Mouse (Mus musculus): ENCODE measurements around the gene Cilp.

GRCm38 (mm10) chr9:65252026-65252425, 13.0 kb upstream of the Cilp start:
- TF ChIP-seq MAFK (IDR thresholded peaks at IDR 0.05; ENCODE audit: insufficient read depth, low read depth, low read length) = no peak
- TF ChIP-seq CHD2 (IDR thresholded peaks at IDR 0.05; ENCODE audit: low read depth, low read length) = no peak
- no peak for TF ChIP-seq ZNF384 (IDR thresholded peaks at IDR 0.05; ENCODE audit: low read depth, low read length)
